Mouse (Mus musculus): Measurements from ENCODE around the gene Fchsd2. TPM values are rescaled to one million over a fixed set of nuclear protein-coding genes. Genes with fewer than 3 reads are reported as not detected.

The Fchsd2 gene
- 19.0 and 21.2 TPM in 2 replicates for polyA plus RNA-seq (2016; fragmentation: Nextera tagmentation; extraction: Ambion mirVana)

DNA sequence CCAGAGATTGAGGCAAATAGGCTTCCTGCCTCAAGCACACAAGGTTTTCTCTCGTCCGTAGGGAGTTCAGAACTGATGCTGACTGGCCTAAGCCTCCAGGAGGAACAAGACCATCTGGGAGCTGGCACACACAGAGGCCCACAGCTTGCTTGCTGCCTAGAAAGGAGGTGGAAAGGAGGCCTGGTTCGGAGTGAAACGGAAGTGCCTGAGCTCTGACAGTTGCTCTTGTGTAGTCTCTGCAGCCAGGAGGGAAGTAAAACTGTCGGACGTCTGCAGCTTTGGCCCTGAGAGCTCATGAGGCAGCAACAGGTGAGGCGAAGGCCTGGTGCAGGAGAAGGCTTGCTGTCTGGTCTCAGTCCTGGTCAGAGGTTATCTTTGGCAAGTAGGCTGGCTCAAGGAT, at the start of gene Fchsd2:
TSS of gene Fchsd2 (plus strand) at position 246 of the 400 bp plus-strand sequence.
- no peak for DNase-seq (ENCODE audit: low spot score)
- 81% methylated on average over 7 of the region's 7 CpGs for WGBS

DNA sequence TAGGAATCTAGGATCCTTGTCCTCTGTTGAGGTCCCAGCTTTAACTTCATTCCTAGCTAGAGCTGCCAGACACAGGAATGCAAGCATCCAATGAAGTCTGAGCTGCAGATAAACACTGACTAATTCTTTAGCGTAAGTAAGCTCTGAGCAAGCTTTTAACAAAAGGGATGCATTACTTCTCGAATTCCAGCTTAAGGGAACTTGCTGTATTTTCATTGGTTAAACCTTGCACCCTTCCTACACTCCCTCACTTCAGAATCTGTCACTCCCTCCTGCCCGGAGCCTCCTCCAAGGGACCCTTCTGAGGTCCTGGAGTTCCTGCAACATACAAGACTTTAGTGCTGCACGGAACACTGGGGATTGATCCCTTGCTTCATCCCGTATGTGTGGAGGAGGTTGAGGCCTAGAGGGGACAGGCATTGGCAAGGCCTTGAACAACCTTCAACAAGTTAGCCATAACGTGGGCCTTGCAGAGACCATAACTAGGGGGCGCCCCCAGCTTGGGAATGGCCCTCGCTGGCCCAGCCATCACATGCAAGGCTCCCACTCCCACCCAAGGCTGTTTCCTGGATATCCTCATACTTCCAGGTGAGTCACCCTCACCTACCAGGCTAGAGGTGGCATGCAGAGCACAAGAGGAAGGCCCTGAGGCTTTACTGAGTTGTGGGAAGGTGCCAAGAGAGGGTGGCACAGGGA, 48.7 kb upstream of the Fchsd2 start:
- H3K27ac ChIP-seq (replicated peaks): no peak overlapping the region
- no peaks in the 10 kb centered on the region for H3K27me3 ChIP-seq (ENCODE audit: low read depth, poor library complexity, severe bottlenecking)
- no peaks in the 10 kb centered on the region for H3K36me3 ChIP-seq
- peaks cover 13% of the 10 kb centered on the region for H3K4me1 ChIP-seq
- H3K9me3 ChIP-seq (replicated peaks): no peaks in the 10 kb centered on the region
- no peak for DNase-seq (ENCODE audit: low spot score)
- WGBS: 59% methylated on average over 8 of the region's 8 CpGs
- H3K4me3 ChIP-seq: no peak overlapping the region

More for the DNA sequence above, at the start of gene Fchsd2:
- Histone ChIP-seq H3K9me3 (replicated peaks) (no peaks in the 10 kb centered on the region), H3K4me3 (no peak within 1 kb of the TSS), H3K4me1 (0 out of 2 replicates have a peak, but pooled peaks cover 2% of the 10 kb centered on the region), H3K27me3 (ENCODE audit: low read depth, poor library complexity, severe bottlenecking) (no peaks in the 10 kb centered on the region), H3K27ac (replicated peaks) (no peak within 1 kb of the TSS), H3K36me3 (no peaks in the 10 kb centered on the region)

DNA sequence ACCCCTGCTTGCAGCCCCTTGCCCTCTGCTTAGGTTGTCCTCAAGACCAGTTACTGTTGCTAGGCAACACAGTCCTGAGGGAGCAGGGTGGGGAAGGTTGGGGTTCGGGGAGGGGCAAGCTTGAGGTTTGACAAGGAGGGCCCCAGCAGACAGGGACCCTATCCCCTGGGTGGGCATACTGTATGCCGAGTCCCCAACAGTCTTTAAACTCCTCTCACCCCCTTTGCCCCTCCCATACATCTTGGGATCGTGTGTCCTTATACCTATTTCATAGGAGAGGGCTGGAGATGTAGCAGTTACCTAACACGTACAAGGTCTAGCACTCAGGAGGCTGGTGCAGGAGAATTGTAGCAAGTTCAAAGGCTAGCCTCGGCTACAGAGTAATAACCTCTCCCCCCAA, 44.4 kb upstream of the Fchsd2 start:
- peaks cover 27% of the 10 kb centered on the region for H3K4me1 ChIP-seq
- no peak for DNase-seq (ENCODE audit: low spot score)
- H3K36me3 ChIP-seq: no peaks in the 10 kb centered on the region
- WGBS: 74% methylated on average over 5 of the region's 5 CpGs
- H3K4me3 ChIP-seq: no peak overlapping the region
- no peaks in the 10 kb centered on the region for H3K27me3 ChIP-seq (ENCODE audit: low read depth, poor library complexity, severe bottlenecking)
- no peaks in the 10 kb centered on the region for H3K9me3 ChIP-seq (replicated peaks)
- H3K27ac ChIP-seq (replicated peaks): no peak overlapping the region

DNA sequence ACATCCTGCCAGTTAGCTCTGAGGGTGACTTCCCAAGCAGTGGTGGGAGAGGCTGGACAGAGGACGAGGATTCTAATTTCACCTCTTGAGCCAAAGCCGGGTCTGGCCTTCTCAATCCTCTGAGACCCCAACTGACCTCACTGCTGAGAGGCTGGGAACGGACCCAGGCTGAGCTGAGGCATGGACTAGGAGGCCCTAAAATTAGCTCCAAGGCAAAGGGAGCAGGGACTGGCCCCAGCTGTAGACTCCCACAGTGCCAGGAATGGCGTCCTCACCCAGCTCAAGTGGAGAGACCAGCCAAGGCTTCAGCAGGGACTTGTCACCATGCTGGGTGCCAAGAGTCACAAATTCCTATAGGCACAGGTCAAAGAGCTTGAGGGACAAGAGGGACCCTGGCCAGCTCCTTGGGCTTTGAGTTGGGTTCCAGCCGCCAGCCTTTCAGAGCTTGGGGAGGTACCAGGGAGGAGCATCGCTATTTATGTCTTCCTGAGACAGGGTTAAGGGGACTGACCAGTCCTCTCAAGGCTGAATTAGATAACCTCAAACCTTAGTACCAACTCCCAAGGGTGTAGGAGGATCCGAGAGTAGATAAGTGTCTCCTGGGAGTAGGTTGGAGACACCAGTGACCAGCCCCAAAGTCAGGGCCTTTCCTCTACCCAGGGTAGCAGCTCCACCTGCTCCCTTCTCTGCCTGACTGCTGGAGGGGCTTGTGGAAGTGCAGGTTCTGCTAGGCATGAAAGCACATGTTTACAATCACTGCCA, 43.2 kb upstream of the Fchsd2 start:
- DNase-seq (ENCODE audit: low spot score): no peak
- H3K27me3 ChIP-seq (ENCODE audit: low read depth, poor library complexity, severe bottlenecking): no peaks in the 10 kb centered on the region
- H3K36me3 ChIP-seq: no peaks in the 10 kb centered on the region
- H3K4me1 ChIP-seq: peaks cover 20% of the 10 kb centered on the region
- WGBS: 83% methylated on average over 7 of the region's 7 CpGs
- H3K9me3 ChIP-seq (replicated peaks): no peaks in the 10 kb centered on the region
- no peak overlapping the region; the same call in 1 of the 2 replicates for H3K27ac ChIP-seq (replicated peaks)
- H3K4me3 ChIP-seq: no peak overlapping the region

DNA sequence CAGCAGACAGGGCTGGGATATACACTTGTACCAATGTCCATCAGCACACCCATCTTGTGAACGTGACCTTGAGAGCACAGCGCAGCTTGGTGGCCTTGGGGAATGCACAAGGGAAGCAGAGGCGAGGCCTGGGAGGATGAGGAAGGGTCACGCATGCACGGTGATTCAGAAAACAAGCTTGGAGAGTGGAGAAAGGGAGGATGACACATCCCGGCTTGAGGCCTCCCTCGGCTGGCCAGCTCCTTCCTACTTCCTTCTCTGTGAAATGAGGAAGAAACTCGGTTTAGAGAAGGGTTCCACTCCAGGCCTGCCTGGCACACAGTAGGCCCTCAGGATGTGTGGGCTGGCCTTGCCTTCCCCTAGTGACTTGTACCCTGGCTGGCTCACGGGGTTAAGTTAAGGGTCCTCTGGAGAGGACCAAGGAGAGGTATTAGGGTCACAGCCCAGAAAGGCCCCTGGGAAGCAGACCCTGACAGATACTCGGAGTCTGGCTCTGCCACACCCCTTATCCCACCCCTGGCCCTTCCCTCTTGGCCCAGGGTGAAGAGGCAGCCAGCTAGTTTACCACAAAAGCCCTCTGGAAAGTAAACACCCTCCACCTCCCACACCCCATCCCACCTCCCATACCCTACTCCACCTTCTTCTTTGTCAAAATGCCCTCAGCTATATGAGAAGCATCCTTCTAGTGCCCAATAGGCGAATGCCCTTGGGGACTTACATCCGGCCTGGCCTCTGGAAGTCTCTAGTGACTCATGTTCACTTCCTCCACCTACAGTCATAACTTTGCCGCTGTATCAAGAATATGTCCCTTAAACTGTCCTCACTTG, 41.7 kb upstream of the Fchsd2 start:
- H3K9me3 ChIP-seq (replicated peaks): no peaks in the 10 kb centered on the region
- 79% methylated on average over 13 of the region's 13 CpGs for WGBS
- no peaks in the 10 kb centered on the region for H3K27me3 ChIP-seq (ENCODE audit: low read depth, poor library complexity, severe bottlenecking)
- H3K27ac ChIP-seq (replicated peaks): no peak overlapping the region
- no peaks in the 10 kb centered on the region for H3K36me3 ChIP-seq
- H3K4me1 ChIP-seq: peaks cover 20% of the 10 kb centered on the region
- DNase-seq (ENCODE audit: low spot score): no peak
- no peak overlapping the region for H3K4me3 ChIP-seq

DNA sequence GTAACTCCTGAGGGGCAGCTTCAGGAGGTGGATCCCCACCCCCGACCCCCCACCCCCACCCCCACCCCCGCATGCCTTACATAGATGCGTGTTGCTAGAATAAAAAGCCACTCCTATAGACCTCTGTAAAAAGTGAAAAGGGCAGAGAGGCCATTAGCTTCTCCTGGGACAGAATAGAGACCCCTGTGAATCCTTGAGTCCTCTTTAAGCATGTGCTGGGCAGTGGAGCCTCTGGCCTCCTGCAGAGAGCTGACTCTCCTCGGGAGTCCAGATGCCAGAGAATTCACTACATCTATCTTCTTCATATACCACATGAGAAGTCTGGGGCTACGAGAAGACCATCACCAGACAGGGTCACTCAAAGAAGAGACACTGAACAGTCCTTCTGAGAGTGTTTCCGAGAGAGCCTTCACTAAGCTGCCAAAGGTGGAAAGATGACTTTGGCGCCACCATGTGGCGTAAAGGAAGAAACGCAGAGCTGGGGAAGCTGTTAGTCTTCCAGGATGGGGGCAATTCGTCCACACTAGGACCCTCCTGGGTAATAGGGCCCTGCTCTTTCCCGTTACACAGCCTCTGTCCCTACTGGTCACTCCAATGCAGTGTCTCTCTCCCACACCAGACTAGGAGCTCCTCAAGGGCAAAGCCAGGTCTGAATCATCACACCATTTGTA, 41.0 kb upstream of the Fchsd2 start:
- 23% methylated on average over 11 of the region's 11 CpGs for WGBS

DNA sequence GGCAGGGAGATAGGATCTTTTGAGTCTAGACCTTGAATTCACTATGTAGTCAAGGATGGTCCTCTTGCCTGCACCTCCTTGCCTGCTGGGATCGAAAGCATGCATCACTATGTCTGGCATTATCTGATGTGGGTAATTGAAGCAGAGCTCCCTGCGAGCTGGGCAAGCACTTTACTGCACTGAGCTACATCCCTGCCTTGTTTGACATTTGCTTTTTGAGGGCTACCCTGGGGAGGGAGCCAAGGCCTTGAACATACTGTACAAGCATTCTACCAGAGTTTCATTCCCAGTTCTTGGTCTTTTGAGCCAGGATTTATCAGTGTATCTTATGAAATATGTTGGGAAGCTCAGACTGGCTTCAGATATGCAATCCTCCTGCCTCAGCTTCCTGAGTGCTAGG, 39.5 kb upstream of the Fchsd2 start:
- no peak overlapping the region for H3K27ac ChIP-seq (replicated peaks)
- H3K27me3 ChIP-seq (ENCODE audit: low read depth, poor library complexity, severe bottlenecking): no peaks in the 10 kb centered on the region
- H3K9me3 ChIP-seq (replicated peaks): no peaks in the 10 kb centered on the region
- no peaks in the 10 kb centered on the region for H3K36me3 ChIP-seq
- no peak overlapping the region for H3K4me3 ChIP-seq
- WGBS: 79% methylated on average over 2 of the region's 2 CpGs
- DNase-seq (ENCODE audit: low spot score): no peak
- peaks cover 21% of the 10 kb centered on the region for H3K4me1 ChIP-seq

More for the DNA sequence above, 41.0 kb upstream of the Fchsd2 start:
- H3K36me3 ChIP-seq: no peaks in the 10 kb centered on the region
- H3K9me3 ChIP-seq (replicated peaks): no peaks in the 10 kb centered on the region
- peak; percentile 72 for DNase-seq (ENCODE audit: low spot score)
- H3K27ac ChIP-seq (replicated peaks): 0 out of 2 replicates have a peak overlapping the region, but pooled peaks have one; percentile 59
- H3K4me3 ChIP-seq: no peak overlapping the region
- no peaks in the 10 kb centered on the region for H3K27me3 ChIP-seq (ENCODE audit: low read depth, poor library complexity, severe bottlenecking)
- H3K4me1 ChIP-seq: peaks cover 20% of the 10 kb centered on the region

DNA sequence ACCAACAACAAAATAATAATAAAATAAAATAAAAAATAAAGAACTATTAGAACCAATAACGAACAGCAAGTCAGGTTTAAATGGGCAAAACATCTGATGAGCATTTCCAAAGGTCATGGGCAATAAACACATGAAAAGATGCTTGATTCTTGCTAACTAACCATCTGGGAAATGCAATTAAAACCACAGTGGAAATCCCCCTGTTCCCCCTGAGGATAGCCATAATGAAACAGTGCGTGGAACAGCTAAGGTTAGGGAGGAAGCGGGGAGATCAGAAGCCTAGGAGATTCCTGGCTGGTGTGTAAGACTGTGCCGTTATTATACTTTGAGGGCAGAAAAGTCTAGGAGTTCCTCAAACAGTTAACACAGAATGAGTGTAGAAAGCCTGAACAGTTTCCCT, 35.4 kb upstream of the Fchsd2 start:
- Histone ChIP-seq H3K4me1 (peaks cover 15% of the 10 kb centered on the region), H3K4me3 (no peak overlapping the region), H3K36me3 (no peaks in the 10 kb centered on the region), H3K9me3 (replicated peaks) (no peaks in the 10 kb centered on the region), H3K27me3 (ENCODE audit: low read depth, poor library complexity, severe bottlenecking) (peaks cover 7% of the 10 kb centered on the region), H3K27ac (replicated peaks) (no peak overlapping the region)
- DNase-seq (ENCODE audit: low spot score): no peak
- WGBS: 75% methylated on average over 4 of the region's 4 CpGs

DNA sequence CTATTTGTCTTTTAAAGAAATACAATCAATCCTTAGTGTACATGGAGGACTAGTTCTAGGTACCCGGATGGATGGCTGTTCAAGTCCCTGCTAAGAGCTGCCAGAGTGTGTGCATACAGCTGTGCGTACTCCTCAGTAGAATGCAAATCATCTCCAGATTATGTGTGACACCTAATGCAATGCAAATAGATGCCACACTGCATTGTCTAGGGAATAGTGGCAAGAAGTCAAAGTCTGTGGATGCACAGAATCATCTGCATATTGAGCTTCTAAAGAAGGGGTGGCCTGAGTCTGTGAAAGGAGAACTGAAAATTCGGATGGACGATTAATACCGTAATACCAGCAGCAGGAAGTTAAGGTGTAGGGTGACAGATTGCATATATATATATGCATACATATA, 33.5 kb upstream of the Fchsd2 start:
- H3K36me3 ChIP-seq: no peaks in the 10 kb centered on the region
- H3K27ac ChIP-seq (replicated peaks): no peak overlapping the region
- no peaks in the 10 kb centered on the region for H3K9me3 ChIP-seq (replicated peaks)
- peaks cover 15% of the 10 kb centered on the region for H3K4me1 ChIP-seq
- no peak overlapping the region for H3K4me3 ChIP-seq
- WGBS: 87% methylated on average over 5 of the region's 5 CpGs
- no peak for DNase-seq (ENCODE audit: low spot score)
- peaks cover 8% of the 10 kb centered on the region for H3K27me3 ChIP-seq (ENCODE audit: low read depth, poor library complexity, severe bottlenecking)

DNA sequence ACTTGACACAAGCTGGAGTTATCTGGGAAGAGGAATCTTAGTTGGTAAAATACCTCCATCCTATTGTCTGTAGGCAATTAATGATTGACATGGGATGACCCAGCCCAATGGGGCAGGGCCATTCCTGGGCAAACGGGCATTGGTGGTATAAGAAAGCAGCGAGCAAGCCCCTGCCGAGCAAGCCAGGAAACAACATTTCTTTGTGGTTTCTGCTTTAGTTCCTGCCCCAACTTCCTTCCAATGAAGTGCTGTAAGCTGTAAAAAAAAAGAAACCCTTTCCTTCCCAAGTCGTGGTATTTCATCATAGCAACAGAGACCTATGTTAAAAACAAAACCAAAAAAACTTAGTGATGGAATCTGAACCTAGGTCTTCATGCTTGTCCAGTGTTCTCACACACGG, 32.2 kb upstream of the Fchsd2 start:
- WGBS: 75% methylated on average over 5 of the region's 5 CpGs
- H3K27me3 ChIP-seq (ENCODE audit: low read depth, poor library complexity, severe bottlenecking): peaks cover 8% of the 10 kb centered on the region
- peaks cover 15% of the 10 kb centered on the region for H3K4me1 ChIP-seq
- no peak for DNase-seq (ENCODE audit: low spot score)
- H3K4me3 ChIP-seq: no peak overlapping the region
- H3K9me3 ChIP-seq (replicated peaks): no peaks in the 10 kb centered on the region
- H3K27ac ChIP-seq (replicated peaks): no peak overlapping the region
- H3K36me3 ChIP-seq: no peaks in the 10 kb centered on the region

DNA sequence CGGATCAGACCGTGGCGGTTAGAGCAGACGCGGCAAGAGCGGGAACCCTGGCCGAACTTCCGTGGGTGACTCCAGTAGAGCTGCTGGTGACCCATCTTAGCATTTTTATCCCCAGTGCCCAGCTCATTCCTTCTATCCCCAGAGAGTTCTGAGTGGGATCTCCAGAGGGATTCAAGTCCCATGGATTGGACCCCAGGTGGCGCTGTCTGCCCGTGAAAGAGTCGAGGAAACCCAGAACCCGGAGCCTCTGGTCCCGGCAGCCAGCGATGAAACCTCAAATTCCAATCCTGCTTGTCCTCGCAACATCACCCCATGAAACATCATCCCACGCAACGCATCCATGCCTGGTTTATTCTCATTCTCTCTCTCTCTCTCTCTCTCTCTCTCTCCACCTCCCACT, 31.3 kb upstream of the Fchsd2 start:
- peak; percentile 81 for DNase-seq (ENCODE audit: low spot score)
- H3K9me3 ChIP-seq (replicated peaks): no peaks in the 10 kb centered on the region
- H3K27ac ChIP-seq (replicated peaks): no peak overlapping the region
- H3K27me3 ChIP-seq (ENCODE audit: low read depth, poor library complexity, severe bottlenecking): peaks cover 8% of the 10 kb centered on the region
- 10% methylated on average over 17 of the region's 17 CpGs for WGBS
- peaks cover 15% of the 10 kb centered on the region for H3K4me1 ChIP-seq
- peak overlapping the region; percentile 7; the same call in 1 of the 2 replicates for H3K4me3 ChIP-seq
- H3K36me3 ChIP-seq: no peaks in the 10 kb centered on the region

DNA sequence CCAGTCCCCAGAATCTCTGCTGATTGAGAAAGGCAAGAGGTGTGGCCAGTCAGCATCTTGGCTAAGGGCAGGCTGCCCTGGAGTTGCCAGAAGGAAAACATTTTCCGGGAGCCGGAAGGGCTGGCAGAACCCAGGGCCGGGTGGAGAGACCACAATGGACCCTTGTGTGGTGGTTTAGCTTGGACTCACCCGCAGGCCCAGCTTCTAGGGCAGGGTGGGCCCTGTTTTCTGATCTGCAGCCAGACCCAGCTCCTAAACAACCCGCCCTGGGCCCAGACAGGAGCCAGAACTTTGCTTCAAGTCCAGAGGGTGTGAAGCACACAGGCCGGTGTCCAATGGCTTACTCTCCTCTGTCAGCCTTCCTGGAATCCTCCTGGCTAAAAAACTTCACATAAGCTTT, 30.4 kb upstream of the Fchsd2 start:
- peaks cover 15% of the 10 kb centered on the region for H3K4me1 ChIP-seq
- WGBS: 87% methylated on average over 6 of the region's 6 CpGs
- no peak overlapping the region for H3K4me3 ChIP-seq
- no peaks in the 10 kb centered on the region for H3K9me3 ChIP-seq (replicated peaks)
- no peak overlapping the region for H3K27ac ChIP-seq (replicated peaks)
- peaks cover 8% of the 10 kb centered on the region for H3K27me3 ChIP-seq (ENCODE audit: low read depth, poor library complexity, severe bottlenecking)
- no peak for DNase-seq (ENCODE audit: low spot score)
- H3K36me3 ChIP-seq: no peaks in the 10 kb centered on the region
